Mouse (Mus musculus): ENCODE measurements at regions not wholly inside any gene's neighbourhood (a gene's known extent, or its start where the extent isn't known, plus 50 kb on each side); places are given as distances from the start of the nearest gene placed in this dataset.

DNA sequence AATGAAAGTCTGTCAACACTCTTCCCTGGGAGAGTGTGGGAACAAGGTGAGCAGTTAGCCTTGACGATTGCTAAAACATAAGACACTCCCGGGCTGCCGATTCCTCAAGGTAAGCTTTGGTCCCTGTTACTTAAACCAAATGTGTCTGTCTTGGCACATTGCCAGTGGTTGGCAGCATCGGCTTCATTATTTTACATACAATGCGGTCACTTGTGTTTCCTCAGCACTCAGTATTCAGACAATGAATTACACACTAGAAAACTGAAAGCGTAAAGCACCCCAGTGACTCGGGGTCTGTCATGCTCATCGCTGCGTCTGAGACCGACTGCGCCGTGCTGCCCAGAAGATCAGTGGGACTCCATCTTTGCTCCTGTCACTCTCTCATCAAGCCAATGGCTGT lies 191.3 kb downstream of the Lmbrd1 start:
- TF ChIP-seq CTCF (IDR thresholded peaks at IDR 0.05; ENCODE audit: borderline replicate concordance, insufficient read depth, low read depth, low read length) = no peak
- no peak for TF ChIP-seq POLR2A (IDR thresholded peaks at IDR 0.05; ENCODE audit: borderline replicate concordance, insufficient read depth, low read length)
